Mouse (Mus musculus): ENCODE data around the gene Mtmr10.

Mtmr10 gene

DNA sequence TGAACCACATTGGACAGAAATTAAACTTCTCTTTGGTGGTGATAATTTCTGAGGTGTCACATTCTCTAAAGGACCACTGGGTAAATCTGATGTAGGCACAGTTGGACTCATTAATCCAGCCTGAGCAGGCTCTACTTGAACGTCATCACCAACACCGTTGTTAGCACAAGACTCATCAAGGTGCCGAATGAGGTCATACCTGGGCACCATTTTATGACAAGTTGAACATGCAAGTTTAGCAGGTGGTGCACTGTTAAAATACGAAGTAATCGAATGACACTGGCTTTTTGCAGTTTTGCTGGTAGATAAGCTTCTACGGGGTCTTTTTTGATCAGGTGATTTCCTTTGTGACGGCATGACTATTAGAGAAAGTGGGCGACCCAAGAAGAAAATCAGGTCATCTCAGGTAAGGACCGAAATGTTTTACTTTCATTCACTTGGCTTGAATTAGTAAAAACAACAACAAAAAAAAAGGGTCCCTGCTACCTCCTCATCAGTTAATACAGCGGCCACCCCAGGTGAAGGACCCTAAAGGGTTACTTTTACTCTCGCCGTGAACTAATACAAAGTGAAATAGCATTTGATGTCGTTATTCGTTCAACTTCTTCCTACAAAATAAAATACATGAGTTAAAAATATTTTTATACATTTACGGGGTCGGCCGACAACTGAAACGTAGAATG, 85.8 kb downstream of the Mtmr10 start:
- DNase-seq: no peak

DNA sequence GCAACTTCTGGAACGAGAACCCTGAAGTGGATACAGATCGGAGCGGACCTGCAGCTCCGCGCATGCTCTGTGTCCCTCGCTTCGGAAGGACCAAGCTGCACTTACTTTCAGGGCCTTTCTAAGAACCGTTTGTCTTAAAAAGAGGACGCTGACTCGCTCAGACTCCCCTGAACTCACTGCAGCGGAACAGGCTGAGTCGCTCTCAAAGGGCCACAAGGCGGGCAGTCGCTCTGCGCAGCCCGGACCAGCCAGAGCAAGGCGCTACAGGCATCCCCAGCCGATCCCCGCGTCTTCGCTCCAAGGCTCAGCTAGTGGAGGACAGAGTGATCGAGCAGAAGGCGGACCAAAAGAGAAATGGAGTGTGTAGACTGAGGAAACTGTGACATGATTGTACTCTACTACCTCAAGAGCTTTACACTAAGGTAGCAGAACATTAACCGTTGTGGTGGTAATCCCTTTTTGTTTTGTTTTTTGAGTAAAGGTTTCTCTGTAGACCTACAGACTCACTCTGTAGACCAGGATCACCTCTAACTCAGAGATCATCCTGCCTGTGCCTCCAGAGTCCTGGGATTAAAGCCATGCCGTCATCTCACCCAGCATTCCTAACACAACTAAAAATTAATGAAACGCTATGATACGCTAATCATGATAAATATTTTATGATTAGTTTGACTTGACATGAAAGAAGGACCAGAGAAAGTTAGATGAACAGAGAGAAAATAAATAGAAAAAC, 86.5 kb downstream of the Mtmr10 start, which contains the start of gene Fan1:
Gene Fan1, minus strand, starts transcription at position 266 of the 733 bp plus-strand sequence.
- peak; percentile 87 for DNase-seq

All from right cerebral cortex, postnatal 25 days (tissue).